Mouse (Mus musculus): ENCODE data around the gene Prkag1. TPM values are rescaled to one million over a fixed set of nuclear protein-coding genes. Genes with fewer than 3 reads are reported as not detected.

The Prkag1 gene
- total RNA-seq, 2 experiments from 2014 or later = 60.5 to 99.7 TPM

GRCm38 (mm10) chr15:98796803-98797595, 34.3 kb downstream of the Prkag1 start:
- no peak for ATAC-seq (ENCODE audit: poor library complexity, severe bottlenecking)

DNA sequence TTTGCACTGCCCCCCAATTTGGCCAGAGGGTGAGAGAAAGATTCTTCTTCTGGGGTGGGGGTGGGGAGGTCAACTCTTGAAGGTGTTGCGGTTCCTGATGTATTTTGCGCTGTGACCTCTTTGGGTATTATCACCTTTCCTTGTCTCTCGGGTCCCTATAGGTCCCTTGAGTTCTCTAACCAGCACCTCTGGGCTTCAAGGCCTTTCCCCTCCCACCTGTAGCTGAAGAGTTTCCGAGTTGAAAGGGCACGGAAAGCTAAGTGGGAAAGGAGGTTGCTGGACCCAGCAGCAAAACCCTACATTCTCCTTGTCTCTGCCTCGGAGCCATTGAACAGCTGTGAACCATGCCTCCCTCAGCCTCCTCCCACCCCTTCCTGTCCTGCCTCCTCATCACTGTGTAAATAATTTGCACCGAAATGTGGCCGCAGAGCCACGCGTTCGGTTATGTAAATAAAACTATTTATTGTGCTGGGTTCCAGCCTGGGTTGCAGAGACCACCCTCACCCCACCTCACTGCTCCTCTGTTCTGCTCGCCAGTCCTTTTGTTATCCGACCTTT, 38.1 kb downstream of the Prkag1 start:
- ATAC-seq (ENCODE audit: poor library complexity, severe bottlenecking) = no peak

- no peak for ATAC-seq (ENCODE audit: poor library complexity, severe bottlenecking)
Observed at GRCm38 (mm10) chr15:98792233-98793020, 38.9 kb downstream of the Prkag1 start.

- ATAC-seq (ENCODE audit: poor library complexity, severe bottlenecking) = no peak
Observed at GRCm38 (mm10) chr15:98791771-98792170, 39.5 kb downstream of the Prkag1 start.

GRCm38 (mm10) chr15:98791221-98791620, 40.1 kb downstream of the Prkag1 start:
- no peak for ATAC-seq (ENCODE audit: poor library complexity, severe bottlenecking)

GRCm38 (mm10) chr15:98790761-98791160, 40.6 kb downstream of the Prkag1 start:
- no peak for ATAC-seq (ENCODE audit: poor library complexity, severe bottlenecking)

DNA sequence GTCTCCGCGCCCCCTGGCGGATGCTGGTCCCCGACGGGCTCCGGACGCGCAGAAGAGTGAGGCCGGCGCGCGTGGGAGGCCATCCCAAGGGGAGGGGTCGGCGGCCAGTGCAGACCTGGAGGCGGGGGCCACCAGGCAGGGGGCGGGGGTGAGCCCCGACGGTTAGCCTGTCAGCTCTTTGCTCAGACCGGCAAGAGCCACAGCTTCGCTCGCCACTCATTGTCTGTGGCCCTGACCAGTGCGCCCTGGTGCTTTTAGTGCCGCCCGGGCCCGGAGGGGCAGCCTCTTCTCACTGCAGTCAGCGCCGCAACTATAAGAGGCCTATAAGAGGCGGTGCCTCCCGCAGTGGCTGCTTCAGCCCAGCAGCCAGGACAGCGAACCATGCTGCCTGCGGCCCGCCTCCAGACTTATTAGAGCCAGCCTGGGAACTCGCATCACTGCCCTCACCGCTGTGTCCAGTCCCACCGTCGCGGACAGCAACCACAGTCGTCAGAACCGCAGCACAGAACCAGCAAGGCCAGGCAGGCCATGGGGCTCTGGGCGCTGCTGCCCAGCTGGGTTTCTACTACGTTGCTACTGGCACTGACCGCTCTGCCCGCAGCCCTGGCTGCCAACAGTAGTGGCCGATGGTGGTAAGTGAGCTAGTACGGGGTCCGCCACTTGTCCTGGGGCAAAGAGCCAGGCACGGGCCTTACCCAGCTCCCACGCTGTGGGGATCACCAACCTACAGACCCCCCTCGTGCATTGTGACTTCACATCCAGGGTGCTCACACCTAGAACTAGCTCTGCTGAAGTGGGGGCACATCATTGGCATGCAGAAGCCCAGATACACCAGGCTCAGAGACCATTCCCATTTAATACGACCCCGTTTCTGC, 41.4 kb downstream of the Prkag1 start, which contains the start of gene Wnt1:
Wnt1 (plus strand) TSS at position 197 of the 875 bp plus-strand sequence.
- ATAC-seq (ENCODE audit: poor library complexity, severe bottlenecking) = peak; percentile 55

DNA sequence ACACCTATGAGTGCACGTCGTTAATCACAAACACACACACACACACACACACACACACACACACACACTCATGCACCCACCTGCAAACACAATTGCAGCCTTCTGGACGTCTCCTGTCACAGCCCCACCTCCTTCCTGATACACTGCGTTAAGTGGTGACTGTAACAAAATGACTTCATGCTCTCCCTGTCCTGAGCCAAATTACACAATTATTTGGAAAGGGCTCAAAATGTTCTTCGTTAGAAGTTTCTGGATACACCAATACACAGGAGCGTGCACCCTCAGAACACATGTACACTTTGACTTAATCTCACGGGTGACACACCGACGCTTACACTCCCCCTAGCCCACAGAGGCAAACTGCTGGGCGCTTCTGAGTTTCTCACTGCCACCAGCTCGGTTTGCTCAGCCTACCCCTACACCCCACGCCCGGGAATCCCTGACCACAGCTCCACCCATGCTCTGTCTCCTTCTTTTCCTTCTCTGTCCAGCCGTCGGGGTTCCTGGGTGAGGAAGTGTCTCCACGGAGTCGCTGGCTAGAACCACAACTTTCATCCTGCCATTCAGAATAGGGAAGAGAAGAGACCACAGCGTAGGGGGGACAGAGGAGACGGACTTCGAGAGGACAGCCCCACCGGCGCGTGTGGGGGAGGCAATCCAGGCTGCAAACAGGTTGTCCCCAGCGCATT, 42.2 kb downstream of the Prkag1 start:
- ATAC-seq (ENCODE audit: poor library complexity, severe bottlenecking) = peak; percentile 30

- ATAC-seq (ENCODE audit: poor library complexity, severe bottlenecking) = no peak
Observed at GRCm38 (mm10) chr15:98787930-98788329, 43.4 kb downstream of the Prkag1 start.

DNA sequence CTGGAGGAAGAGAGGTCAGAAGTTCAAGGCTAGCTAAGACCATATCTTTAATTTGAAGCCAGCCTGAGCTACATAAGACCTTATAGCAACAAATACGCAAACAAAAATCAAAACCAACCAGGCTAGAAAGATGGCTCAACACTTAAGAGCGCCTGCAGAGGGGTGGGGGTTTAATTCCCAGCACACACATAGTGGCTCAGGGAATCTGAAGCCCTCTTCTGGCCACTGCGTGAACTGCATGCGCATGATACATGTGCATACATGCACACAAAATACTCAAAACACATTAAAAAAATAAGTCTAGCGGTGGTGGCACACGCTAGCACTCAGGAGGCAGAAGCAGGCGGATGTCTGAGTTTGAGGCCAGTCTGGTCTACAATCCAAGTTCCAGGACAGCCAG, 45.6 kb downstream of the Prkag1 start:
- no peak for ATAC-seq (ENCODE audit: poor library complexity, severe bottlenecking)

DNA sequence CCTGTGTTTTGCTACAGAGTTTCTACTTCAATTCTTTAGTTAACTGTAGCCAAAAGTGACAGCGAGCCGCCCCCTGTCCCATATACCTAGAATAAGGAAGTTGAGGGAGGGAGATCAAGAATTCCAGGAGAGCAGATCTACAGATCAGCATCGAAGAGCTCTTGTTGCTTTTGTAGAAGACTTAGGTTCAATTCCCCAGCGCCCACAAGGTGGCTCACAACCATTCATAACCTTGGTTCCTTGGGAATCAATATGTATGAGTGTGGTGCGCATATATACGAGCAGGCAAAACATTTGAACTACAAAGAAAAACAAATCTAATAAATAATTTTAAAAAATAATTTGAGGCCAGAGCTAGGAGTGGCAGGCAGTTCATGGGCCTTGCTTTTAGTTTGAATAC, 50.2 kb downstream of the Prkag1 start:
- no peak for ATAC-seq (ENCODE audit: poor library complexity, severe bottlenecking)

DNA sequence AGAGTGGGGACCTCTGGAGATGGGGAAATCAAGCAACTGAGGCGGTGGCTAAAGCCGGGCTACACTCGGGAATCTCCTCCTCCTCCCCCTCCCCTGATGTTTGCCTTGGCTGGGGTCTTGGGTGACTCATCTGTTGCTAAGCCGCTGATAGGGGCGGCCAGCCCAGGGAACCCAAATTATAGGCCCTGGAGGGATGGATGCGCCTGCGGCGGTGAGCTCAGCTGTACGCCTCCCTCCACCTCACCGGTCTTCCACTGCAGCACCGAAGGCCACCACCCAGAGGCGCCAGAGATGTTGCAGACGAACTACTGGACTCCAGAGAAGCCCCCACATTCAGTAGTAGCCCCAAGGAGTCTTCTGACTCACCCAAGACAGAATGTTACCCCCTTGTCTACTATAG, 50.7 kb downstream of the Prkag1 start:
- ATAC-seq (ENCODE audit: poor library complexity, severe bottlenecking) = no peak

DNA sequence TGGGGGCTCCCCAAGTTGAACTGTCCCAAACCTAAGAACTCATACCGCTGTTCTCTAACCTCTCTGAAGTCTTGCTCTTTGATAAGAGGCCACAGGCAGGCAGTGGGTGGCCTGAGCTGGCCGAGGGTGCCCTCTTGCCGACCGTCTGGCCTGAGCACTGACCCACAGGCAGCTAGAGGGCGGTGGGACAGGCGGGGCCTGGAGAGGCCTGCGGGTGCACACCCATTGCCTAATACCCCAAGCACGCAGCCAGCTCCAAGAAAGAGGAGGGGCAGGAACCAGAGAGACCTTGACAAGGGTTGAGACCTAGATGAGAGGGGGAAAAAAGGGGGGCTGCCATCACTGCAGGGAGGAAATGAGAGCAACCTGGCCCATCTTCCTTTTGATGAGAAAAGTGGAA, 51.2 kb downstream of the Prkag1 start:
- no peak for ATAC-seq (ENCODE audit: poor library complexity, severe bottlenecking)

- no peak for ATAC-seq (ENCODE audit: poor library complexity, severe bottlenecking)
Observed at GRCm38 (mm10) chr15:98778806-98779205, 52.5 kb downstream of the Prkag1 start.

GRCm38 (mm10) chr15:98778191-98778770, 53.0 kb downstream of the Prkag1 start:
- ATAC-seq (ENCODE audit: poor library complexity, severe bottlenecking) = no peak

DNA sequence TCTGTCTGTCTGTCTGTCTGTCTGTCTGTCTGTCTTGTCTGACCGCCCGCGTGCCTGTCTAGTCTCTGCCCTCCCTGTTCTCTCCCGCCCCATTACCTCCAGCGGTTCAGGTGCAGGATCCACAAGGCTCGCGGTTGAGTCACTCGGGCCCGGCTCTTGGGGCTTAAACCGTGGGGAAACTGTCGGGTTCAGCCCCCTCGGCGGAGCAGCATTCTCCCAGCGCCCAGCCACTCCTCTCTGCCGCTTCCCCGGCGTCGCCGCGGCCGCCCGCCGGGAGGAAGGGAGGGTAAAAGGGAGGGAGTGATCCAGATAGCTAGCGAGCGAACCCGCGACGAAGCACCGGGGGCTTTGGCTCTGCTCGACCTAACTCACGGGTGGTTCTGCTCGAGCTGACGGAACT, 53.6 kb downstream of the Prkag1 start, which contains the start of gene Wnt10b:
Wnt10b (minus strand) TSS at position 389 of the 400 bp plus-strand sequence.
- ATAC-seq (ENCODE audit: poor library complexity, severe bottlenecking) = no peak

DNA sequence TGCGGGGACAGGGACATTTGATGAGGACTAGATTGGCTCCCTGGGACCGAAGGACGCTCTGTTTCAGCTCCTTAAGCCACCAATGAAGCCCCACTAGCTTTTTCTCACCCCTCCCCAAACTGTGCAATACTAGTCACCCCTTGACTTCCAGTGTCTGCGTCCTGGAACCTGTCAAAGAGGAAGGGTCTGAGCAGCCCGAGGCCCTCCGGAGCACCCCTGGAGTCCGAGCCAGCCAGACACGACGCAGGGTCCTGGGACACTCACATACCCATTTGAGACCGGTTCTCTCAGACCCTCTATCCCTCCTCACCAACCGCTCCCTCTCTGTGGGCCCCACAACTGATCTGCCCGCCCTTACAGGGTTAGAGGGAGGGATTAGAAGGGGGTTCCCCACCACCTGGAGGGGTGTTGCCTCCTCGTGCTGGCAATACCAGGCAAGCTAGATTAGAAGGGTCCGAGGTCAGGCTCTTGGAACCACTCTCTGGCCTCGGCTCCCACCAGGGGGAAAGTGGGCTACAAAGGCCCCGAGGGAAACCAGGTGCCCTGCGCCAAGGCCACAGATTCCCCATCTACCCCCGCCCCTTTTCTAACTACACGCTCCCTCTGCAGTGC, 54.2 kb downstream of the Prkag1 start:
- ATAC-seq (ENCODE audit: poor library complexity, severe bottlenecking) = no peak

GRCm38 (mm10) chr15:98776280-98777004, 54.9 kb downstream of the Prkag1 start:
- ATAC-seq (ENCODE audit: poor library complexity, severe bottlenecking) = no peak

DNA sequence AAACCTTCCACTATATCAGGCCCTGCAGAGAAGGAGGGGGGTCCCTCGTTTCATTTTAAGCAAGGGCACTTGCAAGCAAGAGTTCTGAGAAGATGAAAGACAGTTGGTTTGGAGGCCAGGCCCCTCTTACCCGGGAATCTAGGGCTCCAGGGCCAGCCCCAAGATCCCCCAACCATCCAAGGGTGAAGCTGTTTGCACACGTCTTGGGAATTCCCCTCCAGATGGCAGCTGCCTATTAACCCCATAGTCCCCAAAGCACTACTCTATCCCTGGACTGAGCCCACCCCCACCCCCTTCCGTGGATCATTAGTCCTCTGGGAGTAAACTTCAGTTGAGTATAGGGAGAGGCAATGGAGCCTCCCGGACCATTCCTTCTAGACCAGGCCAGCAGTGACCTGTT, 55.8 kb downstream of the Prkag1 start:
- ATAC-seq (ENCODE audit: poor library complexity, severe bottlenecking) = no peak
